ENCODE assay signal across 7 mouse cellular contexts in the genomic region with DNA sequence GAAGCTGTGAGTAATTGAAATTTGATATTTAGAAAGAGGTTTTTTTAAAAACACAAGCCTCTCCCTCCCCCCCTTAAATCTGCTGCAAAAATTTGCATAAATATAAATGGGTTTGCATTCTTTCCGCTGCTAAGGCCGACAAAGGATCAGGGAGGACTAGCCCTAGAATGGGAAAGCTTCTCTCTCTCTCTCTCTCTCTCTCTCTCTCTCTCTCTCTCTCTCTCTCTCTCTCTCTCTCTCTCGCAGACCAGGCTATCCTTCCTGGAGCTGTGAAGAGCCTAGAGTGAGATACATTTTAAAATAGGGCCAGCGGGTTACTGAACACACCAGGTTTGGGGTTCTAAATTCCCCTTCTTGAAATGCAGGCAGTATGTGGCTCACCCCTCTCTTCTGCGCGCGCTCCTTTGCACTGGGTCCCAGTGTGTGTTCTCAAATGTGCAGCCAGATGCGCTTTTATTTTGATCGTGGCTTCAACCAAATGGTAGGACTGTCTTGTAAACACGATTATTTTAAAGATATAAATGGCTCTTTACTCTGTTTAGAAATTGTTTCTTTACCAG.
DNase-seq lines count a peak whose midpoint lies in the region; TF ChIP-seq lines count a peak whose summit lies in the region.

No protein-coding gene starts in this region.

- no peaks in the 10 kb centered on the region for H3K36me3 ChIP-seq in ES-E14 (ENCODE audit: control insufficient read depth, insufficient read depth, low read length, poor library complexity, severe bottlenecking)
- H3K36me3 ChIP-seq in hindbrain, embryonic 10.5 days: no peaks in the 10 kb centered on the region
- H3K36me3 ChIP-seq in megakaryocyte, embryonic 14.5 days (replicated peaks; ENCODE audit: low read length): peaks cover 3% of the 10 kb centered on the region
- H3K36me3 ChIP-seq in small intestine, adult 2 months (ENCODE audit: control insufficient read depth, insufficient read depth, low read length): no peaks in the 10 kb centered on the region

- DNase-seq in ES-E14 (ENCODE audit: low read depth, low spot score): no peak
- DNase-seq in adrenal gland, postnatal 36 days: peak; percentile 56
- peak; percentile 63 for DNase-seq in hindbrain, embryonic 10.5 days (ENCODE audit: low spot score)
- peak; percentile 30 to 40 for DNase-seq in left cerebral cortex, adult 18-20 months (ENCODE audit: low spot score in 2 of 2)

- H3K9ac ChIP-seq in ES-E14 (ENCODE audit: insufficient read depth, low read depth, low read length, poor library complexity, severe bottlenecking): peak overlapping the region; percentile 77

- H3K27ac ChIP-seq in ES-E14 (ENCODE audit: insufficient read depth, low read depth, low read length, poor library complexity, severe bottlenecking): peak overlapping the region; percentile 73
- H3K27ac ChIP-seq in embryonic fibroblast, embryonic 13.5 days (ENCODE audit: insufficient read depth, low read length): peak overlapping the region; percentile 88
- peak overlapping the region; percentile 96 for H3K27ac ChIP-seq in hindbrain, embryonic 10.5 days
- H3K27ac ChIP-seq in small intestine, adult 2 months (ENCODE audit: insufficient read depth, low read depth, low read length): peak overlapping the region; percentile 83

- WGBS in hindbrain, embryonic 10.5 days: under 1% methylated on average over 10 of the region's 10 CpGs
- under 1% methylated on average over 10 of the region's 10 CpGs for WGBS in small intestine, adult 2 months

- in situ Hi-C loops in ES-E14 (cut with MboI; ENCODE audit: low sequenced_read_pairs in 2 of 2, unreplicated experiment in 2 of 2): no loop called here

- H3K4me1 ChIP-seq in ES-E14 (ENCODE audit: control insufficient read depth in 2 of 2, insufficient read depth in 2 of 2, low read length in 2 of 2, poor library complexity in 1 of 2): peaks cover 2% of the 10 kb centered on the region in 2 experiments; a peak in 2 of 4 replicates
- peaks cover 3% of the 10 kb centered on the region; the same call in 1 of the 2 replicates for H3K4me1 ChIP-seq in embryonic fibroblast, embryonic 13.5 days (ENCODE audit: control insufficient read depth, insufficient read depth, low read length)
- peaks cover 43% of the 10 kb centered on the region for H3K4me1 ChIP-seq in hindbrain, embryonic 10.5 days (replicated peaks)
- peaks cover 53% of the 10 kb centered on the region for H3K4me1 ChIP-seq in megakaryocyte, embryonic 14.5 days
- H3K4me1 ChIP-seq in small intestine, adult 2 months (ENCODE audit: control insufficient read depth, insufficient read depth, insufficient read length, low read length): peaks cover 6% of the 10 kb centered on the region; the same call in 1 of the 2 replicates

- TF ChIP-seq CTCF in embryonic fibroblast, embryonic 13.5 days (IDR thresholded peaks at IDR 0.05; ENCODE audit: borderline replicate concordance, insufficient read depth, low read length): no peak
- TF ChIP-seq CTCF in small intestine, adult 2 months (IDR thresholded peaks at IDR 0.05; ENCODE audit: extremely low read depth, insufficient read length, insufficient replicate concordance, low read depth, low read length): no peak

- no peaks in the 10 kb centered on the region for H3K27me3 ChIP-seq in hindbrain, embryonic 10.5 days (ENCODE audit: insufficient read depth, poor library complexity, severe bottlenecking)
- no peaks in the 10 kb centered on the region for H3K27me3 ChIP-seq in megakaryocyte, embryonic 14.5 days (replicated peaks)
- H3K27me3 ChIP-seq in small intestine, adult 2 months (ENCODE audit: control insufficient read depth, insufficient read depth, low read length): no peaks in the 10 kb centered on the region

- H3K9me3 ChIP-seq in ES-E14 (ENCODE audit: control insufficient read depth, insufficient read depth, low read depth, low read length): no peaks in the 10 kb centered on the region
- no peaks in the 10 kb centered on the region for H3K9me3 ChIP-seq in hindbrain, embryonic 10.5 days
- H3K9me3 ChIP-seq in megakaryocyte, embryonic 14.5 days: no peaks in the 10 kb centered on the region

- peak overlapping the region; percentile 75 to 82 for H3K4me3 ChIP-seq in ES-E14 (ENCODE audit: insufficient read depth in 1 of 2, low read depth in 1 of 2, low read length in 2 of 2, poor library complexity in 1 of 2, severe bottlenecking in 1 of 2)
- H3K4me3 ChIP-seq in embryonic fibroblast, embryonic 13.5 days (ENCODE audit: insufficient read depth, low read length): peak overlapping the region; percentile 75
- peak overlapping the region; percentile 70 for H3K4me3 ChIP-seq in hindbrain, embryonic 10.5 days
- peak overlapping the region; percentile 93 for H3K4me3 ChIP-seq in megakaryocyte, embryonic 14.5 days (replicated peaks)
- peak overlapping the region; percentile 67 for H3K4me3 ChIP-seq in small intestine, adult 2 months (ENCODE audit: low read depth, low read length)

- TF ChIP-seq POLR2A in embryonic fibroblast, embryonic 13.5 days (IDR thresholded peaks at IDR 0.05; ENCODE audit: low read depth, low read length): peak; percentile 35; the same call in 1 of the 2 replicates
- no peak; the same call in 1 of the 2 replicates for TF ChIP-seq POLR2A in small intestine, adult 2 months (IDR thresholded peaks at IDR 0.05; ENCODE audit: low read depth, low read length)

TF ChIP-seq in ES-E14, 5 proteins besides CTCF, POLR2A, EP300 and RAD21:
- TF ChIP-seq HCFC1 (IDR thresholded peaks at IDR 0.05; ENCODE audit: borderline replicate concordance, insufficient read depth, low read length): no peak
- TF ChIP-seq ZNF384 (IDR thresholded peaks at IDR 0.05; ENCODE audit: low read depth, low read length): 0 out of 2 replicates have a peak, but pooled peaks have one; percentile 14
